Mouse (Mus musculus): ENCODE data around the gene Msto1.

DNA sequence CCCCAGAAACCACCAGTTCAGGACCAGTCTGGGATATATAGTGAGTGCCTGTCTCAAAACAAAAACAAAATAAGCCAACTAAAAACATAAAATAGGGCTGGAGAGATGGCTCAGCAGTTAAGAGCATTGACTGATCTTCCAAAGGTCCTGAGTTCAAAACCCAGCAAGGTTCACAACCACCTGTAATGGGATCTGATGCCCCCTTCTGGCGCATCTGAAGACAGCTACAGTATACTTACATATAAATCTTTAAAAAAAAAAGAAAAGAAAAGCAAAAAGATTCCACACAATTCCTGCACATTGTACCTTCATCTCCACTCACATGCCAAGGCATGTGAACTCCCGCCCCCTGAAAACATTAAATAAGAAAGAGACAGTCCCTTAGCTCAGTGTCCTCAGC is 11.9 kb upstream of the Msto1 start:
- TF ChIP-seq BHLHE40 (IDR thresholded peaks at IDR 0.05; ENCODE audit: borderline replicate concordance, low read depth, low read length) (no peak), POLR2AphosphoS2 (IDR thresholded peaks at IDR 0.05; ENCODE audit: low read length) (no peak), POLR2A (IDR thresholded peaks at IDR 0.05; ENCODE audit: control insufficient read depth in 1 of 2, insufficient read depth in 1 of 2, low read depth in 1 of 2, low read length in 2 of 2, poor library complexity in 1 of 2) (no peak), CHD1 (IDR thresholded peaks at IDR 0.05; ENCODE audit: low read depth, low read length) (no peak), CTCF (IDR thresholded peaks at IDR 0.05 in 2 of 3, conservative IDR thresholded peaks at IDR 0.05 in 1 of 3; ENCODE audit: control insufficient read depth in 1 of 3, insufficient read depth in 1 of 3, low read depth in 2 of 3, low read length in 3 of 3, poor library complexity in 1 of 3, severe bottlenecking in 1 of 3) (peak; percentile 18 to 52 (median 32); a peak in 4 of 6 replicates), TBP (IDR thresholded peaks at IDR 0.05; ENCODE audit: low read depth, low read length) (no peak), NELFE (IDR thresholded peaks at IDR 0.05; ENCODE audit: low read depth, low read length) (no peak), SMC3 (IDR thresholded peaks at IDR 0.05; ENCODE audit: low read depth, low read length) (peak; percentile 61), MAZ (IDR thresholded peaks at IDR 0.05; ENCODE audit: low read depth, low read length) (no peak)
